Mouse (Mus musculus) left cerebral cortex, adult 9 months (tissue): ENCODE measurements around the gene Tgfbr2.

Experiments used
- DNase-seq, 2 experiments: peaks; one replicate each; pipeline ENCODE4 v3.0.0; 2022; ENCODE audit warnings: low spot score in 2 of 2

The Tgfbr2 gene

DNA sequence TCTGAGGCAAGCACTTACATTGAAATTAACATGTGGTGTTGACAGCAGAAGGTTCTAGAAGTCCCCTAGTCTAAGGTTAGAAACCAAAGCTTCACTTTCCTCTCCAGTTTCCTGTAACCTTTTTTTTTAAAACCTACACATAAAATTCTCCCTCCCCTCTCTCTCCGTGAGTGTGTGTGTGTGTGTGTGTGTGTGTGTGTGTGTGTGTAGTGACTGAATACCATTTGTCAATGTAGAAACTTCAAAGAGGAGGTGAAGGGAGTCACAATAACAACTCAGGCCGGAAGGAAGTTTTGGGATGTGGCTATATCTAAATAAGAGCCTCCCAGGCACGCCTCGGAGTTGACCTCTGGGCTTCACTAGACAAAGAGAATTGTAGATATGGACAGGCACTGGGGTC lies 60.8 kb downstream of the Tgfbr2 start:
- DNase-seq: no peak

GRCm38 (mm10) chr9:116111149-116111970 lies 63.8 kb downstream of the Tgfbr2 start:
- DNase-seq: no peak

GRCm38 (mm10) chr9:116108729-116109128 lies 66.4 kb downstream of the Tgfbr2 start:
- DNase-seq: no peak

DNA sequence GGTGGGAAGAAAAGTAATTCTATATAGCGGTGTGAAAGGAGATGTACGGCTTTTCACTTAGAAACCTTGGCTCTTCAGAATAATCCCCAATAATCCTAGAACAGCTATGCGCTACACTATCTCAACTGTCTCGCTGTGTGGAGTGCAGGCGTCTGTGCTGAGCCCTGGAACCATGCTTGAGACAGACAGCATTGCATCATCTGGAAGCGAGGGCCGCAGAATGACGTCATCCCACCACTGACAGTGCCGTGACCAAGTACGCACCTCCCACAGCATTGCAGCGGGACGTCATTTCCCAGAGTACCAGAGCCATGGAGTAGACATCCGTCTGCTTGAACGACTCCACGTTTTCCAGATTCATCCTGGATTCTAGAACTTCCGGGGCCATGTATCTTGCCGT lies 70.4 kb downstream of the Tgfbr2 start:
- DNase-seq: no peak

- no peak for DNase-seq
These were observed 73.3 kb downstream of the Tgfbr2 start for GRCm38 (mm10) chr9:116101842-116102241.

DNA sequence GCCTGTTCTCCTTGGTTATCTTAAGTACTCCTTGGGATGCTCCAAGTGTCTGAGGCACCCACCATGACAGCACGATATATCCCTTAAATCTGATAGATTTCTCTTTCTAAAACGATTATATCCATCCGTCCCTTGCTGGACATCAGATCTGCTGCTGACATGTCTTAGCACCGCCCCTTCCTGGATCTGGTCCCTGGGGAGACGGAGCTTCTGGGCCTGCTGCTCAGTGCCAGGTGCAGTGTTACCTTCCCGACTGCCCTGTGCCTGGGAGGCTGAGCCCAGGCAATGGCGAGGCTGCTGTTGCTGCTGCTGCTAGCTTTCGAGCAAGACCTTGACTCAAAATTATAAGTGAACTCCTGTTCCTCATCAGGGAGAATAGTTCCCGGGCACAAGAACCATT lies 75.1 kb downstream of the Tgfbr2 start:
- no peak for DNase-seq

DNA sequence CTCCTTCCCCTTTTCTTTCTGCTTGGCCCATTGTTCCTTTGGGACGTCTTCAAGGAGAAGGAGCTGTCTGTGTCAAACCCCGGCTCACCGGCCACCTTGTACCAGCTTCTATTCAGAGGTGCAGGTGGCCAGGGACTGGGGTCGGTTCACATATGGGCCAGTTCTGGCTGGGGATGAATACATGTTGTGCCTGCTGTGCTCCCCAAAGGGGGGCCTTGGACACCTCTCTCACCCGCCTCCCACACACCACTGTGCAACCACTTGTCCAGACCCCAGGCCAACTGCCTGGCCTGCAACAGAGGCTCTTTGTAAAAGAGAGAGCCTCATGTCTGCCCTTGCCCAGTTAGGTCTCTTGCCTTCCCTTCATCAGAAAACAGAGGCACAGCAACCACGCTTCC lies 75.6 kb downstream of the Tgfbr2 start:
- no peak for DNase-seq

DNA sequence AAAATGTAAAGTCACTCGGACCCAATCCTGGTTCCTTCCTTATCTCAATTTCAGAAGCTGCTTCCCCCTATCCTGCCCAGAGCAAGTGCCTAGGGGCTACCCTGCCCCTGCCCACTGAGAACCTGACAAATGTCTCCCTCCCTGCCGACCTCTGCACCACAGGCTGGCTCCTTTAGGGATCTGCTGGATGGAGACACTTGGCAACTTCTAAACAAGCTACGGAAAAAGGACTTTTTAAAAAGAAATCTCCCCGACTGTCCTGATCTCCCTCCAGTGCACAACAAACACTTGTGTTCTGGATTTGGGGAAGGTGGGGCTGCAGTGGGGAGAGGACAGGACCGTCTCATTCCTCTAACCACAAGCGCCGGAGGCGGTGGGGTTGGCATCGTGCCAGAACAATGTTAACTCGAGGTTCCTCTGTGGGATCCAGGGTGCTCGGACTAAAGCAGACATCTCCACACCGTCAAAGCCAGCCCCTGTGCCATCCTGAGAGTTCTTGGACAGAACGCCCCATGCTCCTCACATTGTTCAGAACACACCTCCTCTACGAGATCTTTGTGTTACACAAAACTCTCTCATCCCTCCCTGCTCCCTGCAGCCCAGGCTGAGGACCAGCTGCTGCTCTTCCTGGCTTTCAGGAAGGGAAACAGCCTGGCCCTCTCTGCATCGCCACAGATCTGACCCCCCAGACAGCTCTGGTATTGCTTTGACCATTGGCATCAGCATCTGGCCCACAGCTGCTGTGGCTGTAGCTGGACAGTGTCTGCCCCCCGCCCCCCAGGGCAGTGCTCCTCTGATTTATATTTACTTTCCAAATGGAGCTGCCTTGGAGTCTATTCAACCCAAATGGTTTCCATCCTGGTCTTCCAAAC lies 76.2 kb downstream of the Tgfbr2 start:
- DNase-seq: peak in 1 of 2 experiments; percentile 54

- no peak for DNase-seq
These were observed 83.2 kb downstream of the Tgfbr2 start for GRCm38 (mm10) chr9:116091921-116092320.

DNA sequence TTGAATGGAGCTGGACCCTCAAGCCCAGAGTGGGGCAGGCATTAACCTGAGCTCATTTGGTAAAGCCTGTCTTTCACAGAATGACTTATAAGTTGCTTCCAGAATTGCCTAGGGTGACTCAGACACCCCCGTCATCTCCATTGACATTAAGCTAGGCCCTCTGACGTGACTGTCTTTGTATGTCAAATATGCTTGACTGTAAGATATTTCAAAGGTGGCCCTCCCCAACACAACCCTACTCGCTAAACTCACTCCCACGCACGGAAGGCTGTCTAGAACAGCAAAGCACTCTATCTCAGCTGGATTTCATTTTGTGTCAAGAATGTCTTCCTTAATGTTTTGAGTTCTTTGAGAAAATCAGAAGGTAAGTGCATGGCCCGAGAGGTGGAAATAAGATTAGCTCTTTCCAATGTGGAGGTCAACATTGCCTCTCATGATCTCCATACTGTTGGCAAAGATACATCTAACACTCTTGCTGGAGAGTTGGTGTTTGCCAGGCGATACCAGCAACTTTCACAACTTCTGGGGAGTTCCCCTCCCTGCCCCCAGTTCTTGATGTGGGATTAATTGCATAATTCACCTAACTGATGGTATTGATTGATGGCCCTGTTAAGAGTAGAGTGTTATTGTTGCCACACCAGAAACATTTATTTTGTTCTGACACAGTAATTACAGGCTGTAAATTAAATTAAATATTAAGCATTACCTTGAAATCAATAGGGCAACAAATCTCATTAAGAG lies 83.9 kb downstream of the Tgfbr2 start:
- DNase-seq: peak in 1 of 2 experiments; percentile 28

DNA sequence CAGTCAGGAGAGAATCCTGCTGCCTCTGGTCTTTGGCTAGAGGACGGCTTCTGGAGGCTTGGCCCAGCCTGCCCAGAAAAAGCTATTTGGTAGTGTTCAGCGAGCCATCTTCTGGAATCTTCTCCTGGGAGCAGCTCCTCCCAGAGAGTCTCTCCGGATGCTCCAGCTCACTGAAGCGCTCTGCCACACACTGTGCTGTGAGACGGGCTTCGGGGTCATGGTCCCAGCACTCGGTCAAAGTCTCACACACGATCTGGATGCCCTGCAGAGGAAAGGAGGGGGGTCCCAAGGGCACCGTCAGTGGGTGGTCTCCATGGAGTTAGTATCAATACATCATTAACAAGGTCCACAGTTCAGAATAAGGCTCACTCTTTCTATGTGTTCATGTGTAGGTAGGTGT lies 84.9 kb downstream of the Tgfbr2 start:
- no peak for DNase-seq

DNA sequence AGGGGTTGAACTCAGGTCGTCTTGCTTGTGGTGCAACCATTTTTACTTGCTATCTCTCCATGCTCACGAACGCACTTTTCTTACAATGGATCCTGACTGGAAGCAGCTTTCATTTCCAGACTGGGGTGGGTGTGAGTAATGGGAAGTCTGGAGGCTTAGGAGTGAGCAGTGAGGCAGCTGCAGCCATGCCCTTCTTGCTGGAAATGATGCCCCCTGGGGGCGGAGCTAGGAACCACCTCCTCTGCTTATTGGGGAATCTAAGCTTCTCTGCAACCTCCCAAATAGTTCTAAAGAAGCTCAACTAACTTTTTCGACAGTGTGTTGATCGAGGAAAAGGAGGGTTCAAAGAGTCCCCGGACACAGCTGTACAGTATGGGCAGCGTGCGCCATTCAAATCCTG lies 86.2 kb downstream of the Tgfbr2 start:
- DNase-seq: no peak

GRCm38 (mm10) chr9:116087880-116088279 lies 87.3 kb downstream of the Tgfbr2 start:
- DNase-seq: peak in 1 of 2 experiments; percentile 77

GRCm38 (mm10) chr9:116087263-116087662 lies 87.9 kb downstream of the Tgfbr2 start:
- DNase-seq: no peak

- DNase-seq: no peak
These were observed 89.2 kb downstream of the Tgfbr2 start for GRCm38 (mm10) chr9:116085999-116086398.

DNA sequence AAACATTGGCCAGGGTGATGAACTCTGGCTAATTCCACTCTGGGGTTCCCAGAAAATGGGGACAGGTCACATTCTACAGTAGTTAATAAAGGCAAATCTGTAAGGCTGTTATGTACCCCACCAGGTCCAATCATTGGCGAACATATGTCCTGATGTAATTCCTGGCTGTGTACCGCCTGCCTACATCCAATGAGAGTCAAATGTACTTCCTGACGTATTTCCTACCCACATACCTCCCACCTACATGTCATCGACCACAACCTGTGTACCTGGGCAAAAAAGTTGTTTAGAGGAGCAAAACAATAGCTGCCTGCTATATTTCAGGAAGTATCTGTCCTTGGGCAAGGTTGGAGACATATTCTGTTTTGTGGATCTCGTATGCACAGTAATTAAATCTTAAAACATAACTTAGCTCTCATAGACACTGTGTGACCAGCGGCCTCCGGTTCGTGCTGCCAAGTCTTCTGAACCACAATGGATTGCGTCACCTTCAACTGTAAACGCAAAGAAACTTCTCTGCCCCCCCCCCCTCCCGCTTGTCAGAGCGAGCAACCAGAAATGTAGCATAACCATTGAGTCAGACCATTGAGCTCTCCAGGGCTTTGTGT lies 90.7 kb downstream of the Tgfbr2 start:
- DNase-seq: no peak

DNA sequence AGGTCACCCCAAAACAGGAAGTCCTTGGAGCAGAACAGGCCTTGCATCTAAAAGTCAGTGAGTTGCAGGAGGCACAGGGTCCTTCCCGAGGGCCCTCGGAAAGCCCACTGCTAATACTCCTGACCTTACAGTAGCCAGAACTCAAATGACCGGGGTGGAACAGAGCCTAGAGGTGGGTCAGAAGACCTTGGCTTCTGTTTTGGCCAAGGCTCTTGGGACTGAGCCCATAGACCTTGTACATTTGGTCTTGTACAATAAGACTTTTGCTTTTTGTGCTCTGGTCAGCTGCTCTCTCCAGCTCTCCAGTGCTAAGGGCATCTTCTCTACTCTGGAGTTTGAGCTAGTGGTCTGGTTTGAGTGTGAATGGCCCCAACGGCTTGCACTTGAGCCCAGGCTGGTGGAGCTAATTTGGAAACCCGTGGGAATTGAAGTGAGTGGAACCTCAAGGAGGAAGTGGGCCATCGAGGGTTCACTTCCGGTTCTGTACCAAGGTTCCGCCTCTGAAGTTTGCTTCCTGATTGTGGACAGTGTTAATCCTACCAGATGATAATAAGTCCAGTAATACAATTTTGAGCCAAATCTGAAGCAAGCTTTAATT lies 91.3 kb downstream of the Tgfbr2 start:
- DNase-seq: no peak

GRCm38 (mm10) chr9:116083300-116083699 lies 91.9 kb downstream of the Tgfbr2 start:
- no peak for DNase-seq

DNA sequence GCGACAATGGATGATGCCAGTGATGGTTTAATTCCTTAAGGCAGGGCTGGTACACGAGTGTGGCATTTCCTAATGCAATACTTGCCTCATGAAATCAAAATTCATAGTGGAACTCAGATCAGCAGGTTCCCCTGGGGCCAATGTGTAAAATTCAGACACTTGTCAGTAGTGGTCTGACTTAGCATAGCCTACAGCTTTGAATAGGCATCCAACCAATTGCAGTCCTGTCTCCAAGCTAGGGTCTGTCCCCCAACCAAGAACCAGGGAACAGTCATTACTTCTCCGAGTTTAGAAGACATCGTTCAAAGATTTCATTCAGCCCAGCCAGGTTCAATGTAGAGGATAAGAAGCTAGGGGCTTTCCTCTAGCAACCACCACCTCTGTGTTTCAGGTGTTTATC lies 93.4 kb downstream of the Tgfbr2 start:
- no peak for DNase-seq

DNA sequence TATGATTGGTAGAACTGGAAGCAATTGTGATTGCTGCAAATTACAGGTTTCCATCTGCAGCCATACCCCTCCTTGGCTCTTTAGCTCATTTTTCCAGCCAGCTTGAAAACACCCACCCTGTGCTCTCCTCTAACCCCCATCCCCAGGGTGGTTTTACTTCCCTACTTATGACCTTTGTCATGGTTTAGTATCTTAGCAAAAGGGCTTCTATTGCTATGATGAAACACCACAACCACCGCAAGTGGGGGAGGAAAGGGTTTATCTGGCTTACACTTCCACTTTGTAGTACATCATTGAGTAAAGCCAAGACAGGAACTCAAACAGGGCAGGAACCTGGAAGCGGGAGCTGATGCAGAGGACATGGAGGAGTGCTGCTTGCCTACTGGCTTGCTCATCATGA lies 97.7 kb downstream of the Tgfbr2 start:
- no peak for DNase-seq

DNA sequence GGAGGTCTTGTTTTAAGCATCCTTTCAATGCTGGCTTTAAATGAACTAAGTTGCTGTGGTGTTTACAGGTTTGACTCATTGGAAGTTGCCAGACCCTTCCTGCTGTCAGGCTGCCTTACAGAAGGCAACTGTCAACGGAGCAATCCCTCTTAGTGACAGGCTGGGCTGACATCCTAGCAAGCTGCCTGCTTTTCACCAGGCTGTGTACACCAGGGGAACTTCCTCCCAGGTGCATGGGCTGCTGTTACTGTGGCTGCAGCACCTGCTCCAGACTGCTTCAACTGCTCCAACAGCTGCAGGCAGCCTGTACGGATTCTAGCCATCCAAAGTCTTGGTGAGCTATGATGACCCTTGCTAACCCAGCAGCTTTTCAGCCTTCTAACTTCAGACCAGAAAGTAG lies 98.2 kb downstream of the Tgfbr2 start:
- no peak for DNase-seq
